Mouse (Mus musculus) lung, adult 2 months (tissue): ENCODE results near the gene Chrna7.

Source experiments
- CTCF ChIP-seq: fragments of 200-500 bp; IDR thresholded peaks from 2 replicates; pipeline ENCODE4 v1.5.1; 2011; ENCODE audit warnings: mild to moderate bottlenecking, low read length, control low read depth; ENCODE audit not compliant: insufficient read depth
- POLR2A ChIP-seq: fragments of 200-500 bp; IDR thresholded peaks from 2 replicates; pipeline ENCODE4 v1.6.1; 2011; ENCODE audit warnings: low read depth, mild to moderate bottlenecking, control low read depth, low read length, borderline replicate concordance; ENCODE audit errors: extremely low read depth

DNA sequence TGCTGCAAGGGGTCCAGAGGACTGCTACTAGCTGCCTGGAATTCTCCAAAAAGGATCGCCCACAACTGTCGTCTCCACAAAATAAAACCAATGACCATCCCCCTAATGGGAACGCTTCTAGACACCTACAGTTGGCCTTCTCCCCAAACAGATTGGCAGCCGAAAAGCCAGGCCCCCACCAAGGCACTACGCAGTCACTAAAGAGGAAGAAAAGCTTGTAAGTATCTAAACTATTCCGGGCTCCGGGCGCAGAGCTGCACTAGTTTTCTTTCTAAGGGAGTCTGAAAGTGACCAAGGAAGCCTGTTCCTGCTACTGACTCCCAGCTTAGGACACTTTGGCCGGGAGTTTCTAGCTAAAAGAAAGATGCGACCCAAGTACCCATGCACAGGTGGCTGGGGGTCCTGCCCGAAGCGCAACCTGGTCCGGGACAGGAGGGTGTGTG is 707 bp downstream of the Chrna7 start:
- TF ChIP-seq POLR2A (no peak), CTCF (no peak)
